Mouse (Mus musculus) embryonic facial prominence, embryonic 11.5 days (tissue): ENCODE results near the gene Utp20. TPM values are rescaled to one million over a fixed set of nuclear protein-coding genes. Genes with fewer than 3 reads are reported as not detected.
A peak's percentile ranks its signal among the peaks of the same experiment; 100 is the strongest.
"Not testable (repeated sequence)": the region's sequence is repeated elsewhere in the genome, so short reads cannot be mapped to it uniquely, and the experiment has no call there.

Source experiments
- ATAC-seq: fragments of 200-750 bp; cut with Nextera tagmentation; replicated peaks from 2 replicates; pipeline ENCODE4 v1.8.0; 2017; ENCODE audit warnings: low read depth; ENCODE audit not compliant: insufficient number of reproducible peaks, low FRiP score, low TSS enrichment
- DNase-seq: peaks from one replicate; pipeline ENCODE4 v3.0.0-alpha.2; 2015; ENCODE audit warnings: low spot score
- H3K27ac ChIP-seq: fragments of 300-500 bp; sonication (generic); replicated peaks from 2 replicates; pipeline ENCODE4 v1.5.1; 2014; ENCODE audit warnings: mild to moderate bottlenecking, low read depth, low read length, control low read depth
- H3K27me3 ChIP-seq: fragments of 300-500 bp; sonication (generic); 2 replicates; pipeline ENCODE4 v1.6.1; 2014; ENCODE audit warnings: mild to moderate bottlenecking, low read length, moderate library complexity, mixed read lengths; ENCODE audit not compliant: control insufficient read depth, insufficient read depth
- H3K36me3 ChIP-seq: fragments of 300-500 bp; sonication (generic); replicated peaks from 2 replicates; pipeline ENCODE4 v1.6.1; 2014; ENCODE audit warnings: low read depth, mild to moderate bottlenecking, low read length, moderate library complexity, mixed read lengths; ENCODE audit not compliant: control insufficient read depth, insufficient read depth
- H3K4me1 ChIP-seq: fragments of 300-500 bp; sonication (generic); 2 replicates; pipeline ENCODE4 v1.6.1; 2014; ENCODE audit warnings: low read length, mixed read lengths; ENCODE audit not compliant: control insufficient read depth, insufficient read depth
- H3K4me2 ChIP-seq: fragments of 300-500 bp; sonication (generic); 2 replicates; pipeline ENCODE4 v1.6.1; 2014; ENCODE audit warnings: low read depth, mild to moderate bottlenecking, control low read depth, low read length, moderate library complexity
- H3K4me3 ChIP-seq: fragments of 300-500 bp; sonication (generic); 2 replicates; pipeline ENCODE4 v1.5.1; 2014; ENCODE audit warnings: low read depth, low read length, control low read depth
- H3K9ac ChIP-seq: fragments of 300-500 bp; sonication (generic); replicated peaks from 2 replicates; pipeline ENCODE4 v1.6.1; 2014; ENCODE audit warnings: mild to moderate bottlenecking, control low read depth, low read length
- H3K9me3 ChIP-seq: fragments of 300-500 bp; sonication (generic); replicated peaks from 2 replicates; pipeline ENCODE4 v1.6.1; 2016; ENCODE audit warnings: mild to moderate bottlenecking, low read length, inconsistent platforms, mixed read lengths; ENCODE audit not compliant: control insufficient read depth
- WGBS: fragments of 180-500 bp; shearing (Covaris S2); extraction: QIAGEN DNeasy Blood & Tissue Kit; methylation state at CpG from one replicate; pipeline ENCODE4 v1.1.7; 2014; 5-methylcytosine and 5-hydroxymethylcytosine counted together
- polyA plus RNA-seq: library from polyadenylated mRNA; unstranded; fragments of >200 nt; fragmentation: Nextera tagmentation; extraction: Ambion mirVana; gene quantifications from 2 replicates; pipeline ENCODE4 v1.2.1, GENCODE M21; 2014

The Utp20 gene
- polyA plus RNA-seq, 1 experiment from 2014 or later = 26.0 TPM

GRCm38 (mm10) chr10:88761524-88762212 is 64.9 kb downstream of the Utp20 start:
- no peaks in the 10 kb centered on the region for H3K27me3 ChIP-seq
- no peak for ATAC-seq
- WGBS = 93% methylated on average over 13 of the region's 13 CpGs
- no peak overlapping the region for H3K4me3 ChIP-seq
- no peak overlapping the region for H3K27ac ChIP-seq
- no peaks in the 10 kb centered on the region; the same call in none of the 2 replicates for H3K36me3 ChIP-seq
- H3K9me3 ChIP-seq = no peaks in the 10 kb centered on the region
- no peaks in the 10 kb centered on the region for H3K4me1 ChIP-seq
- H3K4me2 ChIP-seq = no peak overlapping the region
- no peak for DNase-seq
- H3K9ac ChIP-seq = no peak overlapping the region

- WGBS = 90% methylated on average over 2 of the region's 2 CpGs
- no peaks in the 10 kb centered on the region for H3K27me3 ChIP-seq
- H3K9me3 ChIP-seq = no peaks in the 10 kb centered on the region
- peaks cover 2% of the 10 kb centered on the region for H3K36me3 ChIP-seq
- H3K27ac ChIP-seq = no peak overlapping the region
- DNase-seq = no peak
- no peak overlapping the region for H3K4me2 ChIP-seq
- no peak overlapping the region for H3K4me3 ChIP-seq
- H3K4me1 ChIP-seq = no peaks in the 10 kb centered on the region
- ATAC-seq = no peak
- H3K9ac ChIP-seq = no peak overlapping the region
Observed at GRCm38 (mm10) chr10:88741426-88741825, 85.2 kb downstream of the Utp20 start.

- no peak overlapping the region for H3K4me3 ChIP-seq
- no peak overlapping the region for H3K27ac ChIP-seq
- 93% methylated on average over 5 of the region's 5 CpGs for WGBS
- H3K27me3 ChIP-seq = no peaks in the 10 kb centered on the region
- no peaks in the 10 kb centered on the region for H3K9me3 ChIP-seq
- no peak overlapping the region for H3K4me2 ChIP-seq
- no peak for ATAC-seq
- H3K9ac ChIP-seq = no peak overlapping the region
- peaks cover 2% of the 10 kb centered on the region for H3K36me3 ChIP-seq
- DNase-seq = no peak
- H3K4me1 ChIP-seq = no peaks in the 10 kb centered on the region
Observed at GRCm38 (mm10) chr10:88740781-88741180, 85.8 kb downstream of the Utp20 start.

- 84% methylated on average over 1 of the region's 1 CpGs for WGBS
- no peak overlapping the region for H3K4me2 ChIP-seq
- H3K4me1 ChIP-seq = no peaks in the 10 kb centered on the region
- H3K9ac ChIP-seq = no peak overlapping the region
- no peak overlapping the region for H3K27ac ChIP-seq
- no peaks in the 10 kb centered on the region for H3K9me3 ChIP-seq
- no peak overlapping the region for H3K4me3 ChIP-seq
- H3K27me3 ChIP-seq = no peaks in the 10 kb centered on the region
- H3K36me3 ChIP-seq = peaks cover 2% of the 10 kb centered on the region
- no peak for ATAC-seq
- no peak for DNase-seq
Observed at GRCm38 (mm10) chr10:88739818-88740217, 86.8 kb downstream of the Utp20 start.

DNA sequence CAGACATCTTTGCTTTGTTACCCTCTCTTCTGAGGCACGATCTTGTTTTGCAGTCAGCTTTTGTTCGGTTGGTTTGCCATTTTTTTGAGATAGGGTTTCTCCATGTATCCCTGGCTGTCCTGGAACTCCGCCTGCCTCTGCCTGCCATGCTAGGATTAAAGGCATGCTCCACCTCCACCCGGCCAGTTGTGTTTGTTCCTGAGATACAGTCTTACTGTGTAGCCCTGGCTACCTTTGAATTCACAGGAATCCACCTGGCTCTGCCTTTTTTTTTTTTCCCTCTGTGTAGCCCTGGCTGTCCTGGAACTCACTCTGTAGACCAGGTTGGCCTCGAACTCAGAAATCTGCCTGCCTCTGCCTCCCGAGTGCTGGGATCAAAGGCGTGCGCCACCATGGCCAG is 87.5 kb downstream of the Utp20 start:
- not testable (repeated sequence) for H3K27ac ChIP-seq, H3K9me3 ChIP-seq, H3K9ac ChIP-seq, H3K4me2 ChIP-seq, ATAC-seq, H3K27me3 ChIP-seq, H3K4me3 ChIP-seq, H3K4me1 ChIP-seq, H3K36me3 ChIP-seq, DNase-seq
- 96% methylated on average over 8 of the region's 8 CpGs for WGBS

DNA sequence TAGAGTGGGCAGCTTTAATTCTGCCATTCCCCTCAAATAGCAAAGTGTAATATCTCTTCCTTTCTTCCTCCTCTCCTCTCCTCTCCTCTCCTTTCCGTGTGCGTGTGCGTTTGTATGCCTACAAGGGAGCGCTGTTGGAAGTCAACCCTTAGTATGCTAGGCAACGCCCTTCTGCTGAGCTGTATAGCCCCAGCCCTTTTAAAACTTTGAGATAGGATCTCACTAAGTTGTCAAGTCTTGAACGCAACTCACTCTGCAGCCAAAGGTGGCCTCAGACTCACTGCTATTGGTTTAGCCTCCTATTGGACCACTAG is 94.3 kb downstream of the Utp20 start:
- Histone ChIP-seq H3K9me3 (no peaks in the 10 kb centered on the region), H3K27me3 (no peaks in the 10 kb centered on the region), H3K36me3 (no peaks in the 10 kb centered on the region), H3K27ac (no peak overlapping the region), H3K4me3 (peak overlapping the region; percentile 70), H3K4me1 (no peaks in the 10 kb centered on the region), H3K4me2 (peak overlapping the region; percentile 80), H3K9ac (peak overlapping the region; percentile 78)
- ATAC-seq = no peak
- WGBS = 18% methylated on average over 6 of the region's 6 CpGs
- DNase-seq = no peak

GRCm38 (mm10) chr10:88731496-88732308 is 94.9 kb downstream of the Utp20 start:
- peak overlapping the region; percentile 80 for H3K4me2 ChIP-seq
- H3K4me1 ChIP-seq = no peaks in the 10 kb centered on the region
- 2% methylated on average over 55 of the region's 61 CpGs for WGBS
- no peaks in the 10 kb centered on the region for H3K27me3 ChIP-seq
- ATAC-seq = peak; percentile 68; the same call in 1 of the 2 replicates
- no peaks in the 10 kb centered on the region for H3K9me3 ChIP-seq
- H3K4me3 ChIP-seq = peak overlapping the region; percentile 70
- H3K9ac ChIP-seq = peak overlapping the region; percentile 78
- DNase-seq = peak; percentile 6
- H3K36me3 ChIP-seq = no peaks in the 10 kb centered on the region
- H3K27ac ChIP-seq = no peak overlapping the region
